Mouse (Mus musculus) thymus, adult 2 months (tissue): Measurements from ENCODE around the gene Gm37240.
"Not testable (repeated sequence)": the region's sequence is repeated elsewhere in the genome, so short reads cannot be mapped to it uniquely, and the experiment has no call there.

Experiments
- CTCF ChIP-seq: fragments of 200-500 bp; IDR thresholded peaks from 2 replicates; pipeline ENCODE4 v1.5.1; 2012; ENCODE audit warnings: mild to moderate bottlenecking, control low read depth, low read length, moderate library complexity, borderline replicate concordance; ENCODE audit not compliant: control insufficient read depth, poor library complexity, insufficient read depth; ENCODE audit errors: extremely low read depth
- POLR2A ChIP-seq: fragments of 200-500 bp; IDR thresholded peaks from 2 replicates; pipeline ENCODE4 v1.6.1; 2012; ENCODE audit warnings: mild to moderate bottlenecking, low read length, control low read depth, moderate library complexity; ENCODE audit not compliant: control insufficient read depth, poor library complexity, insufficient read depth; ENCODE audit errors: extremely low read depth

DNA sequence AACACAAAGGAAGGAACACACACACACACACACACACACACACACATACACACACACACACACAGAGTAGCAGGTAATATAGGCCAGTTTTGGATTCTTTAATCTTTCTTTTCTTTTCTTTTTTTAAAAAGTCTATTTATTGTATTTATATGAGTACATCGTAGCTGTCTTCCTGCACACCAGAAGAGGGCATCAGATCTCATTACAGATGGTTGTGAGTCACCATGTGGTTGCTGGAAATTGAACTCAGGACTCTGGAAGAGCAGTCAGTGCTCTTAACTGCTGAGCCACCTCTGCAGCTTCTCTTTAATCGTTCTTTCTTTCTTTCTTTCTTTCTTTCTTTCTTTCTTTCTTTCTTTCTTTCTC is 1231.5 kb downstream of the Gm37240 start:
- TF ChIP-seq CTCF, POLR2A: not testable (repeated sequence)
